Mouse (Mus musculus): ENCODE measurements around the gene Serinc3.
"Not testable (repeated sequence)": the region's sequence is repeated elsewhere in the genome, so short reads cannot be mapped to it uniquely, and the experiment has no call there.

DNA sequence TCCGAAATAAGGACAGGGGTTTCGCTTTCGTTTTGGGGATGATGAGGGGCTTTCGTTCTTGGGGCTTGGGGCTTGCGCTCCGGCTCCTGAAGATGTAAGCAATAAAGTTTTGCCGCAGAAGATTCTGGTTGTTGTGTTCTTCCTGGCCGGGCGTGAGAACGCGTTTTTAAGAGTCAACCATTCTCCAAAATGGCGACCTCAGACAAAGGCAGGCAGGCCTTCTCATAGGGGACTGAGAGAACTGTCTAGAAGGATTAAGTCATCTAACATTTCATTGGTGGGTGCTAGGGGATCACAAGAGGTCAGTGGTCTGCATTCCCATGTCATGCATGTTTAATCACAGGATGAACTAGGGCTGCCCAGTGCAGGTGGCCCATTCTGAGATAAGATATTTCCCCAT lies 10.8 kb upstream of the Serinc3 start:
- TF ChIP-seq POLR2A (IDR thresholded peaks at IDR 0.05; ENCODE audit: borderline replicate concordance, extremely low read depth, insufficient read depth, insufficient read length, poor library complexity, severe bottlenecking); CTCF (IDR thresholded peaks at IDR 0.05; ENCODE audit: borderline replicate concordance, extremely low read depth, insufficient read depth, insufficient read length): not testable (repeated sequence)

Data from brain, embryonic 14.5 days (tissue).